ENCODE assay signal across 26 mouse cellular contexts in genomic region chr10:55237156-55237555, GRCm38 (mm10).
"Had no signal": no experiment of that assay in that cellular context is flagged by ENCODE, and none has a peak within 500 bp of the region (broad histone marks: within the 10 kb centered on the region; RNA-seq: fewer than 3 reads in every experiment).

No protein-coding gene starts in this region.

- H3K27me3 ChIP-seq: heart, embryonic 12.5 days; hindbrain, embryonic 13.5 days; hindbrain, embryonic 15.5 days; intestine, embryonic 15.5 days; kidney, embryonic 15.5 days; limb, embryonic 13.5 days; limb, embryonic 15.5 days; liver, embryonic 12.5 days had no signal

- H3K36me3 ChIP-seq: heart, embryonic 10.5 days; heart, embryonic 12.5 days; hindbrain, embryonic 13.5 days; hindbrain, embryonic 15.5 days; intestine, embryonic 15.5 days; kidney, embryonic 15.5 days; limb, embryonic 13.5 days; limb, embryonic 15.5 days; liver, embryonic 12.5 days had no signal

- H3K4me3 ChIP-seq: gastrocnemius, adult 2 months; heart, embryonic 10.5 days; heart, embryonic 12.5 days; hindbrain, embryonic 13.5 days; hindbrain, embryonic 15.5 days; intestine, embryonic 15.5 days; kidney, embryonic 15.5 days; limb, embryonic 13.5 days; limb, embryonic 15.5 days; liver, embryonic 12.5 days had no signal

- H3K9ac ChIP-seq: heart, embryonic 12.5 days; hindbrain, embryonic 13.5 days; hindbrain, embryonic 15.5 days; intestine, embryonic 15.5 days; kidney, embryonic 15.5 days; limb, embryonic 13.5 days; limb, embryonic 15.5 days; liver, embryonic 12.5 days; liver, embryonic 14.5 days had no signal

- H3K27ac ChIP-seq: gastrocnemius, adult 2 months; heart, embryonic 10.5 days; hindbrain, embryonic 13.5 days; hindbrain, embryonic 15.5 days; intestine, embryonic 15.5 days; kidney, embryonic 15.5 days; kidney, postnatal 0 days; limb, embryonic 13.5 days; limb, embryonic 15.5 days; liver, embryonic 12.5 days; liver, embryonic 14.5 days had no signal

- ATAC-seq: inflammation-experienced regulatory T-cells, adult 6 months; intestine, embryonic 15.5 days; intestine, postnatal 0 days; liver, embryonic 12.5 days had no signal

- H3K9me3 ChIP-seq: heart, embryonic 10.5 days; heart, embryonic 12.5 days; hindbrain, embryonic 13.5 days; hindbrain, embryonic 15.5 days; intestine, embryonic 15.5 days; kidney, embryonic 15.5 days; limb, embryonic 13.5 days; limb, embryonic 15.5 days; liver, embryonic 12.5 days had no signal

- DNase-seq: gastrocnemius, adult 2 months; gastrocnemius, postnatal 10 days; gastrocnemius, postnatal 25 days; heart, adult 18-20 months; heart, postnatal 10 days; heart, postnatal 4 days; kidney, adult 2 months; kidney, adult 9 months; kidney, postnatal 14 days; kidney, postnatal 36 days; layer of hippocampus, adult 9-11 months; layer of hippocampus, postnatal 36 days; left cerebral cortex, postnatal 4 days had no signal

- H3K4me1 ChIP-seq: heart, embryonic 10.5 days; heart, embryonic 12.5 days; hindbrain, embryonic 13.5 days; hindbrain, embryonic 15.5 days; intestine, embryonic 15.5 days; kidney, embryonic 15.5 days; limb, embryonic 13.5 days; limb, embryonic 15.5 days; liver, embryonic 12.5 days had no signal

- H3K4me2 ChIP-seq: heart, embryonic 12.5 days; hindbrain, embryonic 13.5 days; hindbrain, embryonic 15.5 days; intestine, embryonic 15.5 days; kidney, embryonic 15.5 days; limb, embryonic 13.5 days; limb, embryonic 15.5 days; liver, embryonic 12.5 days had no signal
